Mouse (Mus musculus) kidney, postnatal 0 days (tissue): ENCODE measurements around the gene Mllt10. TPM values are rescaled to one million over a fixed set of nuclear protein-coding genes. Genes with fewer than 3 reads are reported as not detected.

Source experiments
- ATAC-seq: fragments of 200-750 bp; cut with Nextera tagmentation; replicated peaks from 2 replicates; pipeline ENCODE4 v1.8.0; 2017; ENCODE audit warnings: low read depth, moderate number of reproducible peaks, moderate TSS enrichment, moderate library complexity; ENCODE audit not compliant: low FRiP score
- DNase-seq: peaks from one replicate; pipeline ENCODE4 v3.0.0-alpha.2; 2016; ENCODE audit warnings: low spot score
- H3K27ac ChIP-seq: fragments of 300-500 bp; sonication (generic); 2 replicates; pipeline ENCODE4 v1.5.1; 2014; ENCODE audit warnings: mild to moderate bottlenecking
- H3K27me3 ChIP-seq: fragments of 300-500 bp; sonication (generic); 2 replicates; pipeline ENCODE4 v1.6.1; 2014; ENCODE audit warnings: low read length, mixed read lengths; ENCODE audit not compliant: insufficient read depth
- H3K36me3 ChIP-seq: fragments of 300-500 bp; sonication (generic); 2 replicates; pipeline ENCODE4 v1.6.1; 2014; ENCODE audit warnings: low read length, mixed read lengths; ENCODE audit not compliant: insufficient read depth
- H3K4me1 ChIP-seq: fragments of 300-500 bp; sonication (generic); replicated peaks from 2 replicates; pipeline ENCODE4 v1.6.1; 2014; ENCODE audit warnings: antibody characterized with exemption, low read length, mixed read lengths; ENCODE audit not compliant: insufficient read depth
- H3K4me2 ChIP-seq: fragments of 300-500 bp; sonication (generic); 2 replicates; pipeline ENCODE4 v1.6.1; 2014; ENCODE audit warnings: mild to moderate bottlenecking, low read length, moderate library complexity, mixed read lengths
- H3K4me3 ChIP-seq: fragments of 300-500 bp; sonication (generic); replicated peaks from 2 replicates; pipeline ENCODE4 v1.5.1; 2014; ENCODE audit warnings: low read depth, low read length
- H3K9ac ChIP-seq: fragments of 300-500 bp; sonication (generic); 2 replicates; pipeline ENCODE4 v1.6.1; 2014; ENCODE audit warnings: low read depth, low read length
- H3K9me3 ChIP-seq: fragments of 300-500 bp; sonication (generic); replicated peaks from 2 replicates; pipeline ENCODE4 v1.6.1; 2016; ENCODE audit warnings: low read length, inconsistent platforms, mixed read lengths
- CTCF ChIP-seq: IDR thresholded peaks from 2 replicates; pipeline ENCODE4 v1.5.1; 2016; ENCODE audit warnings: antibody characterized with exemption, low read depth, mild to moderate bottlenecking, moderate library complexity
- WGBS: fragments of 180-500 bp; shearing (Covaris S2); extraction: QIAGEN DNeasy Blood & Tissue Kit; methylation state at CpG from one replicate; pipeline ENCODE4 v1.1.7; 2014; 5-methylcytosine and 5-hydroxymethylcytosine counted together
- polyA plus RNA-seq: library from polyadenylated mRNA; unstranded; fragments of >200 nt; fragmentation: Nextera tagmentation; extraction: Ambion mirVana; gene quantifications from 2 replicates; pipeline ENCODE4 v1.2.1, GENCODE M21; 2015

The Mllt10 gene
- polyA plus RNA-seq, 1 experiment from 2014 or later: 48.9 TPM

DNA sequence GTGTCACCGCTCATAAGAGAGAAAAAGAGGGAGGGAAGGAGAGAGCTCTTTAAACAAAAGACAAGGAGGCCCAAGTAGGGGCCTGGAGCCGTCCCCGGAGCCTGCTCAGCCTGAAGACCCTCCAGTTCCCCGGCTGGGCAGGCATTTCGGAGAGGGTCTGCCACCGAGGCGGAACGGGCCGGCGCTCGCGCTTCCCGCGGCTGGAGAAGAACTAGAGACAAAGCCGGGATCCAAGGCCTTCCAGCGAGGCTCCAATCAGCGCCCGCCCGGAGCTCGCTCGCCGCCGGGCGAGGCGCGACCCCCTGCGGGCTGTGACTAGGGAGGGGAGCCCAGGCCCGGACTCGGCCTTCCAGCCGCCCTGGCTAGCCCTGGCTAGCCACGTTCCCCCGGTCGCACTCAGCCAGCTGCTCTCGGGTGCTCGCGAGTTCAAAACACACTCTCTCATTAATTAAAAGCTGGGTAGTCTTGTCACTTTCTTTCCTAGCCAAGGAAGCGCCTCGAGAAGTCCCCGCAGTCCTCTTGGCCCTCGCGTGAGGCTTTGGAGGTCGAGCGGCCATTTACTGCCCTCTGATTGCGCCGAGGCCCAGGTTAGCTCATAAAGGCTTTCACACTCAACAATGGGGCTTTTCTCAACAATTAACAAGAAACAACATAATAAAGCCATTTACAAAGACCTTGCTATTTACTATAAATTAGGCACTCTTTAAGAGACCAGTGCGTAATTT, 15.3 kb upstream of the Mllt10 start:
- no peaks in the 10 kb centered on the region for H3K36me3 ChIP-seq
- no peak for TF ChIP-seq CTCF
- H3K9me3 ChIP-seq: no peaks in the 10 kb centered on the region
- H3K9ac ChIP-seq: peak overlapping the region; percentile 43
- peak; percentile 33; the same call in 1 of the 2 replicates for ATAC-seq
- peaks cover 37% of the 10 kb centered on the region for H3K4me1 ChIP-seq
- H3K27me3 ChIP-seq: no peaks in the 10 kb centered on the region
- H3K4me3 ChIP-seq: no peak overlapping the region
- WGBS: 25% methylated on average over 45 of the region's 46 CpGs
- peak overlapping the region; percentile 85 for H3K27ac ChIP-seq
- DNase-seq: no peak
- peak overlapping the region; percentile 42 for H3K4me2 ChIP-seq

GRCm38 (mm10) chr2:18040347-18041160, 14.5 kb upstream of the Mllt10 start:
- TF ChIP-seq CTCF: no peak
- 38% methylated on average over 27 of the region's 27 CpGs for WGBS
- ATAC-seq: peak; percentile 55
- H3K27me3 ChIP-seq: no peaks in the 10 kb centered on the region
- peaks cover 37% of the 10 kb centered on the region for H3K4me1 ChIP-seq
- no peaks in the 10 kb centered on the region for H3K36me3 ChIP-seq
- H3K9ac ChIP-seq: peak overlapping the region; percentile 43; the same call in 1 of the 2 replicates
- H3K4me2 ChIP-seq: peak overlapping the region; percentile 49
- peak overlapping the region; percentile 85 for H3K27ac ChIP-seq
- no peaks in the 10 kb centered on the region for H3K9me3 ChIP-seq
- no peak overlapping the region; the same call in 1 of the 2 replicates for H3K4me3 ChIP-seq
- peak; percentile 71 for DNase-seq

DNA sequence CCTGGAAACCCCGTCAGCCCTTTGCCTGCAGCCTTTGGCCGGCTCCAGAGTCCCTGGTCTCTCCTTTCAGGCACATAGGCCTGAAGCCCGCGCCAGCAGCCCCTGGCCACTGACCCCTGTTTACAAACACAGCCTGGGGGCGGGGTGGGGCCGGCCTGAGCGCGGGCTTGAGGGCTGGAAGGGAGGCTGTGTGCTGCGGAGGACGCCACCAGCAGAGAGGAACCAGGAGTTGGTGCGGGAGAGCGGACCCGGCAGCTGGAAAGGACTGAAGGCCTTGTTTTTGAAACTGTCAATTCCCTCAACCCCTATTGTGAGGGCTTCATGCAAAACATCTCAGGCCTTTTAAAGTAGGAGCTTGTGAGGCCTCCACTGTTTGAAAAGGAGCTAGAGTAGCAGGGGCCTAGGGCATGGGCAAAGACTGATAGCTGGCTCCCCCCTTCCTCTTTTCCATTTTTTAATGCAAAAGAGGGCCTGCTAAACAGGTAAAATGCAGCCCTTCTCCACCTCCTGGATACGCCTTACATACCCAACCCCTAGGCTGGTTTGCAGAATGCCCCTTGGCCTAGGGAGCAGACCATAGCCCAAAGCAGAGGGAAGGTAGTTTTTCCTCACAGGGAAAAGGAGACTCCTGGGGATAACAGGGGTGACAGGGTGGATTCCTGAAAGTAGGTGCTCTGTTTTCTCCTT, 13.7 kb upstream of the Mllt10 start:
- no peaks in the 10 kb centered on the region for H3K36me3 ChIP-seq
- peak overlapping the region; percentile 35 for H3K9ac ChIP-seq
- no peaks in the 10 kb centered on the region for H3K9me3 ChIP-seq
- no peaks in the 10 kb centered on the region for H3K27me3 ChIP-seq
- H3K4me2 ChIP-seq: peak overlapping the region; percentile 49
- ATAC-seq: peak; percentile 78
- no peak overlapping the region; the same call in 1 of the 2 replicates for H3K4me3 ChIP-seq
- TF ChIP-seq CTCF: no peak
- 33% methylated on average over 14 of the region's 14 CpGs for WGBS
- peak overlapping the region; percentile 85 for H3K27ac ChIP-seq
- peaks cover 37% of the 10 kb centered on the region for H3K4me1 ChIP-seq
- DNase-seq: peak; percentile 70

DNA sequence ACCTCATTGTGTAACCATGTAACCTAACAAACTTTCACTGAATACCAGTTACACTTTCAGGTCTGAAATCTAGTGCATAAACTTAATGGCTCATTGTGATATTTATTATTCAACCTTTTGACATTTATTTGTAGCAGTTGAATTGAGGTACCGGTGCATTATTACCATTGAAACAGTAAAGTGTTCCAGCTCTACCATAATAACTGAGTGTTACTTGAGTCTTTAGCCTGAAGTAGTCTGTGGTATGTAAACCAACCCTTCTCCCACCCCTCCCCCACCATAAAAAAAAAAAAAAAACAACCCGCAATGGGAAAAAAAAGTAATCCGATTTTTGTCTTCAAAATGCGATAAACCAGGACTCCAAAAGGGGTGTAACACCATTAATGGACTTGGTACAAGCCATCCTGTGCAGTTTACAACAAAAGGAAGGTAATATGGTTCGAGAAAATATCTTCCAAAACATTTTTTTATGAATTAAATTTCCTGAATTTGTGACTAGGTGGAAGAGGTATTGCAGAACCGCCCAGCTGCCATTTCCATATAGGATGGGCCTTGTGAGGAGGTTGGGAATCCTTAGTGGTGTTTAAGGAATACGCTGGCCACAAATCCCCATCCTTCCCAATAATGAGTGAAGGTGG, 9.8 kb upstream of the Mllt10 start:
- no peak for ATAC-seq
- Histone ChIP-seq H3K4me2 (peak overlapping the region; percentile 88), H3K36me3 (no peaks in the 10 kb centered on the region), H3K9me3 (no peaks in the 10 kb centered on the region), H3K27ac (0 out of 2 replicates have a peak overlapping the region, but pooled peaks have one; percentile 99), H3K4me1 (peaks cover 29% of the 10 kb centered on the region), H3K27me3 (no peaks in the 10 kb centered on the region), H3K9ac (peak overlapping the region; percentile 97; the same call in 1 of the 2 replicates), H3K4me3 (peak overlapping the region; percentile 95)
- 14% methylated on average over 7 of the region's 7 CpGs for WGBS
- no peak for TF ChIP-seq CTCF
- no peak for DNase-seq

- no peak for ATAC-seq
- no peak for DNase-seq
- peak overlapping the region; percentile 95 for H3K4me3 ChIP-seq
- H3K9ac ChIP-seq: peak overlapping the region; percentile 97
- TF ChIP-seq CTCF: no peak
- peak overlapping the region; percentile 99; the same call in 1 of the 2 replicates for H3K27ac ChIP-seq
- H3K4me2 ChIP-seq: peak overlapping the region; percentile 88
- H3K4me1 ChIP-seq: peaks cover 24% of the 10 kb centered on the region
- H3K36me3 ChIP-seq: no peaks in the 10 kb centered on the region
- no peaks in the 10 kb centered on the region for H3K9me3 ChIP-seq
- WGBS: 20% methylated on average over 6 of the region's 6 CpGs
- no peaks in the 10 kb centered on the region for H3K27me3 ChIP-seq
Measured at GRCm38 (mm10) chr2:18045781-18046181, 9.3 kb upstream of the Mllt10 start.
